Mouse (Mus musculus) liver, adult 2 months (tissue): Measurements from ENCODE around the gene Tmprss3. TPM values are rescaled to one million over a fixed set of nuclear protein-coding genes. Genes with fewer than 3 reads are reported as not detected.

Experiments used
- DNase-seq: peaks from one replicate; pipeline ENCODE4 v3.0.0-alpha.2; 2011; ENCODE audit warnings: low read depth, low spot score; ENCODE audit errors: extremely low read depth
- H3K27ac ChIP-seq: fragments of 200-500 bp; replicated peaks from 2 replicates; pipeline ENCODE4 v1.5.1; 2012; ENCODE audit warnings: low read depth, mild to moderate bottlenecking, control low read depth, inconsistent platforms, low read length; ENCODE audit not compliant: insufficient read depth
- H3K27me3 ChIP-seq: fragments of 200-500 bp; 2 replicates; pipeline ENCODE4 v1.6.1; 2012; ENCODE audit warnings: mild to moderate bottlenecking, moderate library complexity, low read length, inconsistent platforms; ENCODE audit not compliant: control insufficient read depth, insufficient read depth
- H3K36me3 ChIP-seq: fragments of 200-500 bp; 2 replicates; pipeline ENCODE4 v1.6.1; 2012; ENCODE audit warnings: low read length, inconsistent platforms; ENCODE audit not compliant: control insufficient read depth, insufficient read depth
- H3K4me1 ChIP-seq: fragments of 200-500 bp; 2 replicates; pipeline ENCODE4 v1.6.1; 2011; ENCODE audit warnings: low read length; ENCODE audit not compliant: control insufficient read depth, insufficient read depth
- H3K4me3 ChIP-seq: fragments of 200-500 bp; 2 replicates; pipeline ENCODE4 v1.5.1; 2011; ENCODE audit warnings: low read depth, mild to moderate bottlenecking, control low read depth, low read length, moderate library complexity; ENCODE audit not compliant: insufficient read depth
- H3K79me2 ChIP-seq: fragments of 200-500 bp; 2 replicates; pipeline ENCODE4 v1.6.1; 2012; ENCODE audit warnings: inconsistent platforms, mild to moderate bottlenecking, low read length, moderate library complexity; ENCODE audit not compliant: control insufficient read depth, insufficient read depth
- H3K9ac ChIP-seq: fragments of 200-500 bp; 2 replicates; pipeline ENCODE4 v1.6.1; 2012; ENCODE audit warnings: low read depth, mild to moderate bottlenecking, control low read depth, inconsistent platforms, low read length
- CTCF ChIP-seq: fragments of 200-500 bp; IDR thresholded peaks from 2 replicates; pipeline ENCODE4 v1.5.1; 2011; ENCODE audit warnings: low read depth, low read length, control low read depth
- POLR2A ChIP-seq: fragments of 200-500 bp; IDR thresholded peaks from 2 replicates; pipeline ENCODE4 v1.6.1; 2011; ENCODE audit warnings: low read length, control low read depth; ENCODE audit not compliant: insufficient read depth; ENCODE audit errors: extremely low read depth
- WGBS: fragments of 180-500 bp; shearing (Covaris S2); methylation state at CpG from one replicate; pipeline ENCODE4 v1.1.7; 2018; 5-methylcytosine and 5-hydroxymethylcytosine counted together
- polyA plus RNA-seq: library from polyadenylated mRNA; depleted of rRNA; stranded (reverse); fragments of >200 nt; gene quantifications from 2 replicates; pipeline ENCODE4 v1.2.3, GENCODE M21; 2012
- total RNA-seq: library from RNA; depleted of rRNA; stranded (reverse); fragments of >200 nt; gene quantifications from 2 replicates; pipeline ENCODE4 v1.2.3, GENCODE M21; 2014

Gene Tmprss3
- total and polyA plus RNA-seq, 2 experiments: not detected

DNA sequence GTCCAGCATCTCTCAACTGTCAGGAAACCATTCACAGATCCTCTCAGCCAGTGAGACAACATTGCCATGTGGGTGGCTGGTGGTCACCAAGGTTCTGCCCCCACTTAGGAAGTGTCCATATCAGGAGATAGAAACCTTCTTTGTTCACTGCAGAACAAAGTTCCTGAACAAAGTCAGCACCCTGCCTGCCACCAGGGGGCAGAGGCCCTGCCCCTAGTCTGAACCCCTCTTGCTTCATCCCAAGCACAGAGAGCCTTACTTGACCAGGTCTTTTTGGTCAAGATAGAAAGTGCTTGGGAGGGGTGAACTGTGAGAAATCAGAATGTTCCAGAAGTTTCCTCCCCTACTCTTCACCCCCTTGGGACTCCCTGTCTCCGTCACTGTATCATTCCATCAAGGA lies 37.1 kb upstream of the Tmprss3 start:
- Histone ChIP-seq H3K9ac (no peak overlapping the region), H3K27ac (no peak overlapping the region), H3K36me3 (no peaks in the 10 kb centered on the region), H3K27me3 (no peaks in the 10 kb centered on the region), H3K79me2 (no peaks in the 10 kb centered on the region), H3K4me1 (no peaks in the 10 kb centered on the region), H3K4me3 (no peak overlapping the region)
- no peak for DNase-seq
- 93% methylated on average over 1 of the region's 1 CpGs for WGBS
- TF ChIP-seq POLR2A (no peak), CTCF (peak; percentile 29)

DNA sequence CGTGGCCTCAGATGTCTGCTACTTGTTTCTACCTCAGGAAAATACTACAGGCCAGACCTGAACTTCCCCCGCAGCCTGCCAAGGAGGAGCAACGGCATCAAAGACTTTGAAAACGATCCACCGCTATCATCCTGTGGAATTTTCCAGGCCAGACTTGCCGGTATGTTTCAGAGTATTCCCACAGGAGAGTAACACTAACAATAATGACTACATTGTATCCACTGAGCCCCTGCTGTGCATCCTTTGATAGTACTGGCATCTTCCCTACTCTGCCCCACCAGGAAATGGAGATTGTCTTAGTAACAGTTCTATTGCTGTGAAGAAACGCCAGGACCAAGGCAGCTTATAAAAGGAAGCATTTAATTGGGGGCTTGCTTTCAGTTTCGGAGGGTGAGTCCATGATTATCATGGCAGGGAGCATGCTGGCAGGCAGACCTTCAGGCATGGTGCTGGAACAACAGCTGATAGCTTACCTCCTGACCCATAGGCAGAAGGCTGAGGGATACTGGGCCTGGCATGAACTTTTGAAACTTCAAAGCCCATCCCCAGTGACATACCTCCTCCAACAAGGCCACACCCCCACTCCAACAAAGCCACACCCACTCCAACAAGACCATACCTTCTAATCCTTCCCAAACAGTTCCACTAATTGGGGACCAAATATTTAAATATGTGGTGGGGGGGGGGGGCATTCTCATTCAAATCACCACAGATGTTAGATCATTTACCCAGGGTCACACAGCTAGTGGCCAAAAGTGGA lies 33.7 kb upstream of the Tmprss3 start:
- 76% methylated on average over 8 of the region's 8 CpGs for WGBS
- Histone ChIP-seq H3K4me1 (no peaks in the 10 kb centered on the region), H3K9ac (no peak overlapping the region), H3K27ac (no peak overlapping the region), H3K27me3 (no peaks in the 10 kb centered on the region), H3K36me3 (no peaks in the 10 kb centered on the region), H3K79me2 (no peaks in the 10 kb centered on the region), H3K4me3 (no peak overlapping the region)
- TF ChIP-seq POLR2A (no peak), CTCF (no peak)
- DNase-seq: no peak

- Histone ChIP-seq H3K4me1 (no peaks in the 10 kb centered on the region), H3K27me3 (no peaks in the 10 kb centered on the region), H3K9ac (no peak overlapping the region), H3K36me3 (no peaks in the 10 kb centered on the region), H3K79me2 (no peaks in the 10 kb centered on the region), H3K4me3 (no peak overlapping the region), H3K27ac (no peak overlapping the region)
- TF ChIP-seq POLR2A (no peak), CTCF (no peak)
- whole genome bisulfite sequencing: 63% methylated on average over 6 of the region's 6 CpGs
- DNase-seq: no peak
These were observed 33.0 kb upstream of the Tmprss3 start for GRCm38 (mm10) chr17:31231780-31232179.

GRCm38 (mm10) chr17:31226931-31227330 lies 28.2 kb upstream of the Tmprss3 start:
- Histone ChIP-seq H3K79me2 (no peaks in the 10 kb centered on the region), H3K36me3 (no peaks in the 10 kb centered on the region), H3K9ac (no peak overlapping the region), H3K27ac (no peak overlapping the region), H3K4me3 (no peak overlapping the region), H3K4me1 (no peaks in the 10 kb centered on the region), H3K27me3 (no peaks in the 10 kb centered on the region)
- no peak for TF ChIP-seq POLR2A
- TF ChIP-seq CTCF: no peak
- DNase-seq: no peak
- WGBS: 71% methylated on average over 7 of the region's 7 CpGs

GRCm38 (mm10) chr17:31226368-31226767 lies 27.6 kb upstream of the Tmprss3 start:
- no peaks in the 10 kb centered on the region for H3K4me1 ChIP-seq
- no peaks in the 10 kb centered on the region for H3K27me3 ChIP-seq
- no peak overlapping the region for H3K4me3 ChIP-seq
- TF ChIP-seq POLR2A: no peak
- TF ChIP-seq CTCF: no peak
- no peak for DNase-seq
- WGBS: 85% methylated on average over 3 of the region's 3 CpGs
- no peak overlapping the region for H3K9ac ChIP-seq
- H3K27ac ChIP-seq: no peak overlapping the region
- H3K79me2 ChIP-seq: no peaks in the 10 kb centered on the region
- H3K36me3 ChIP-seq: no peaks in the 10 kb centered on the region

DNA sequence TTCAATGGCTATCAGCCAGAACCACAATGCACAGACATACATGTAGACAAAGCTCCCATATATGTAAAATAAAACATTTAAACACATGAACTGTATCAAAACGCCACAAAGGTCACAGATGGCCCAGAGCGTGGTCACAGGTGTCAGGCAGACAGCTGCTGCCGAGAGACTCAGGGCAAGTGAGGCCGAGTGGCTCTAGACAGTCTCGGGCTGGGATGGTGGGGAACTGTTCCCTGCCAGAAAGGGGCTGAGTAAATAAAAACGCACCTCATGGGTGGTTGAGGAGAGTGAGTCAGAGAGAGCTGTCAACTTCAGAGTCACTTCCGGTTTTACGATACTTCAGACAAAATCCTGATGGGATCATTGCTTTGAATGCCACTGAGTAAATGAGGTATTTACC lies 25.8 kb upstream of the Tmprss3 start:
- no peak overlapping the region for H3K9ac ChIP-seq
- H3K4me1 ChIP-seq: no peaks in the 10 kb centered on the region
- H3K79me2 ChIP-seq: no peaks in the 10 kb centered on the region
- H3K36me3 ChIP-seq: no peaks in the 10 kb centered on the region
- TF ChIP-seq POLR2A (no peak), CTCF (no peak)
- no peak for DNase-seq
- no peak overlapping the region for H3K27ac ChIP-seq
- no peaks in the 10 kb centered on the region for H3K27me3 ChIP-seq
- no peak overlapping the region for H3K4me3 ChIP-seq
- 81% methylated on average over 8 of the region's 8 CpGs for WGBS
